Mouse (Mus musculus) brain, embryonic 14.5 days (tissue): ENCODE data around the gene Dock4. TPM values are rescaled to one million over a fixed set of nuclear protein-coding genes. Genes with fewer than 3 reads are reported as not detected.

ENCODE experiments used
- DNase-seq: peaks from one replicate; pipeline ENCODE4 v3.0.0-alpha.2; 2011; ENCODE audit warnings: low read depth
- CTCF ChIP-seq: fragments of 200-500 bp; IDR thresholded peaks from 2 replicates; pipeline ENCODE4 v1.5.1; 2012; ENCODE audit warnings: inconsistent platforms, mild to moderate bottlenecking, moderate library complexity, borderline replicate concordance; ENCODE audit not compliant: insufficient read depth, insufficient read length; ENCODE audit errors: extremely low read depth
- POLR2A ChIP-seq: fragments of 200-500 bp; IDR thresholded peaks from 2 replicates; pipeline ENCODE4 v1.6.1; 2012; ENCODE audit warnings: mild to moderate bottlenecking, inconsistent platforms, borderline replicate concordance; ENCODE audit not compliant: poor library complexity, insufficient read depth, insufficient read length, severe bottlenecking; ENCODE audit errors: extremely low read depth
- polyA plus RNA-seq: library from polyadenylated mRNA; depleted of rRNA; stranded (reverse); fragments of >200 nt; gene quantifications from 2 replicates; pipeline ENCODE4 v1.2.3, GENCODE M21; 2012; rRNA removed

The Dock4 gene
- polyA plus RNA-seq, 1 experiment = 29.5 TPM

GRCm38 (mm10) chr12:40893741-40894140, 448.0 kb downstream of the Dock4 start:
- TF ChIP-seq CTCF (no peak), POLR2A (no peak)
- DNase-seq = peak; percentile 15

GRCm38 (mm10) chr12:40894695-40895094, 448.9 kb downstream of the Dock4 start:
- no peak for TF ChIP-seq POLR2A
- TF ChIP-seq CTCF = no peak
- DNase-seq = no peak

Other genes with a start within 250 kb of the Dock4 start
- gene Lsmem1, start 246.5 kb upstream of the Dock4 start, polyA plus RNA-seq = 0.25 and 0.26 TPM in 2 replicates
- gene Ifrd1, start 197.4 kb upstream of the Dock4 start, polyA plus RNA-seq = 59.0 and 59.6 TPM in 2 replicates
- 17.7 and 18.7 TPM in 2 replicates for gene Zfp277, start 50 bp upstream of the Dock4 start, polyA plus RNA-seq